Mouse (Mus musculus) heart, postnatal 14 days (tissue): ENCODE results near the gene Gm37240. TPM values are rescaled to one million over a fixed set of nuclear protein-coding genes. Genes with fewer than 3 reads are reported as not detected.

ENCODE experiments used
- DNase-seq, 2 experiments: peaks; one replicate each; pipeline ENCODE4 v3.0.0; 2021 to 2022
- intact Hi-C: fragments of 180-260 bp; cut with DNase I; formaldehyde crosslinking; loops from one replicate; pipeline ENCODE4 v1.15.1; 2025
- total RNA-seq, 2 experiments: library from RNA; stranded (reverse); gene quantifications; 2 replicates each; pipeline ENCODE4 v1.2.3; 2021

The Gm37240 gene
- total RNA-seq, 2 experiments from 2014 or later: 39.0 to 42.7 TPM

GRCm38 (mm10) chr3:84808906-84809305 is 1078.4 kb downstream of the Gm37240 start:
- no peak for DNase-seq
- intact Hi-C loops: no loop called here

GRCm38 (mm10) chr3:84807826-84808225 is 1079.5 kb downstream of the Gm37240 start:
- intact Hi-C loops: no loop called here

GRCm38 (mm10) chr3:84806206-84806605 is 1081.1 kb downstream of the Gm37240 start:
- intact Hi-C loops: no loop called here
- DNase-seq: no peak

More at GRCm38 (mm10) chr3:84807826-84808225, 1079.5 kb downstream of the Gm37240 start:
- no peak for DNase-seq

- intact Hi-C loops: no loop called here
- no peak for DNase-seq
Observed at GRCm38 (mm10) chr3:84804036-84804435, 1083.3 kb downstream of the Gm37240 start.

GRCm38 (mm10) chr3:84787914-84788313 is 1099.4 kb downstream of the Gm37240 start:
- intact Hi-C loops: no loop called here

GRCm38 (mm10) chr3:84776084-84776483 is 1111.2 kb downstream of the Gm37240 start:
- intact Hi-C loops: no loop called here
- DNase-seq: no peak

More at GRCm38 (mm10) chr3:84787914-84788313, 1099.4 kb downstream of the Gm37240 start:
- no peak for DNase-seq

GRCm38 (mm10) chr3:84775577-84775976 is 1111.7 kb downstream of the Gm37240 start:
- intact Hi-C loops: no loop called here

GRCm38 (mm10) chr3:84775067-84775423 is 1112.3 kb downstream of the Gm37240 start:
- no peak for DNase-seq
- intact Hi-C loops: no loop called here

More at GRCm38 (mm10) chr3:84775577-84775976, 1111.7 kb downstream of the Gm37240 start:
- no peak for DNase-seq

GRCm38 (mm10) chr3:84774246-84775066 is 1112.9 kb downstream of the Gm37240 start:
- DNase-seq: no peak
- intact Hi-C loops: no loop called here

GRCm38 (mm10) chr3:84771980-84772379 is 1115.3 kb downstream of the Gm37240 start:
- DNase-seq: no peak

GRCm38 (mm10) chr3:84770518-84770917 is 1116.8 kb downstream of the Gm37240 start:
- intact Hi-C loops: no loop called here
- DNase-seq: no peak

More at GRCm38 (mm10) chr3:84771980-84772379, 1115.3 kb downstream of the Gm37240 start:
- intact Hi-C loops: no loop called here

GRCm38 (mm10) chr3:84769411-84769810 is 1117.9 kb downstream of the Gm37240 start:
- intact Hi-C loops: no loop called here
- no peak for DNase-seq

- intact Hi-C loops: no loop called here
- DNase-seq: no peak
Observed at GRCm38 (mm10) chr3:84768940-84769339, 1118.4 kb downstream of the Gm37240 start.

GRCm38 (mm10) chr3:84753816-84754215 is 1133.5 kb downstream of the Gm37240 start:
- no peak for DNase-seq
- intact Hi-C loops: no loop called here

GRCm38 (mm10) chr3:84749222-84749621 is 1138.1 kb downstream of the Gm37240 start:
- intact Hi-C loops: no loop called here
- DNase-seq: no peak

GRCm38 (mm10) chr3:84748139-84748538 is 1139.2 kb downstream of the Gm37240 start:
- intact Hi-C loops: no loop called here
- DNase-seq: no peak

- intact Hi-C loops: no loop called here
- DNase-seq: peak; percentile 58 to 61
Observed at GRCm38 (mm10) chr3:84745537-84746189, 1141.7 kb downstream of the Gm37240 start.

GRCm38 (mm10) chr3:84744707-84745106 is 1142.6 kb downstream of the Gm37240 start:
- intact Hi-C loops: no loop called here
- peak; percentile 64 to 67 for DNase-seq

GRCm38 (mm10) chr3:84740050-84740596 is 1147.2 kb downstream of the Gm37240 start:
- intact Hi-C loops: no loop called here
- no peak for DNase-seq

GRCm38 (mm10) chr3:84737137-84737536 is 1150.2 kb downstream of the Gm37240 start:
- no peak for DNase-seq
- intact Hi-C loops: no loop called here

GRCm38 (mm10) chr3:84735716-84736115 is 1151.6 kb downstream of the Gm37240 start:
- intact Hi-C loops: no loop called here
- DNase-seq: no peak
